Mouse (Mus musculus) lung, adult 2 months (tissue): ENCODE results near the gene Ptpn11.

Experiments
- CTCF ChIP-seq: fragments of 200-500 bp; IDR thresholded peaks from 2 replicates; pipeline ENCODE4 v1.5.1; 2011; ENCODE audit warnings: mild to moderate bottlenecking, low read length, control low read depth; ENCODE audit not compliant: insufficient read depth
- POLR2A ChIP-seq: fragments of 200-500 bp; IDR thresholded peaks from 2 replicates; pipeline ENCODE4 v1.6.1; 2011; ENCODE audit warnings: low read depth, mild to moderate bottlenecking, control low read depth, low read length, borderline replicate concordance; ENCODE audit errors: extremely low read depth

DNA sequence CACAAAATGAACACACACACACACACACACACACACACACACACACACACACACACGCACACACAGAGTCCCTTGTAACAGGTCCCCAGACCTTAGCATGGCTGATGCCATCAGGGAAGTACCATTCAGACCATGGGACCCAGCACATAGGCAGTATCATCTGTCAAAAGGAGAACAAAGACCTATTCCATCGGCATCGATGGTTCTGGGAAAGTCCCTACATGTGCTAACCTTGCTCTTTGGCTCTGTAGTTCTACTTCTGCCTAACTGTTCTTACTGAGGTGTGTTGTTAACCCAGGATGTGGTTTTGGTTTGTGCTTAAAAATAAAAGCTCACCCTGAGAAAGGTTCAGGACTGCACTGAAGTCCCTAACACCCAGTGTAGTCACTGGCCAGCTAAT, 84.3 kb downstream of the Ptpn11 start:
- TF ChIP-seq POLR2A: no peak
- TF ChIP-seq CTCF: no peak
